Mouse (Mus musculus) MEL (cell line): Measurements from ENCODE around the gene Tnfrsf21. TPM values are rescaled to one million over a fixed set of nuclear protein-coding genes. Genes with fewer than 3 reads are reported as not detected.

Source experiments
- DNase-seq: peaks from one replicate; pipeline ENCODE4 v3.0.0; 2011; ENCODE audit warnings: low read depth, low spot score
- H3K27ac ChIP-seq: 2 replicates; pipeline ENCODE4 v1.5.1; 2012; ENCODE audit warnings: low read depth, mild to moderate bottlenecking, control low read depth, low read length, moderate library complexity; ENCODE audit not compliant: control insufficient read depth
- H3K27me3 ChIP-seq, 2 experiments: fragments of 150-350 bp in 1 of 2; sonication (generic) in 1 of 2; 2 replicates each; pipeline ENCODE4 v1.6.1; 2012; ENCODE audit warnings: low read length in 2 of 2, mild to moderate bottlenecking in 2 of 2, improper control_type of control experiment in 1 of 2, moderate library complexity in 1 of 2; ENCODE audit not compliant: insufficient read depth in 2 of 2, control insufficient read depth in 1 of 2
- H3K36me3 ChIP-seq, 2 experiments: 2 replicates each; pipeline ENCODE4 v1.6.1; 2012 to 2014; ENCODE audit warnings: low read length in 2 of 2, improper control_type of control experiment in 1 of 2, inconsistent platforms in 1 of 2, mild to moderate bottlenecking in 1 of 2; ENCODE audit not compliant: insufficient read depth in 2 of 2, control insufficient read depth in 1 of 2
- H3K4me1 ChIP-seq, 2 experiments: fragments of 150-350 bp in 1 of 2; sonication (generic) in 1 of 2; 2 replicates each; pipeline ENCODE4 v1.6.1; 2012; ENCODE audit warnings: low read length in 2 of 2, improper control_type of control experiment in 1 of 2, mild to moderate bottlenecking in 1 of 2; ENCODE audit not compliant: insufficient read depth in 2 of 2, control insufficient read depth in 1 of 2
- H3K4me3 ChIP-seq, 2 experiments: fragments of 150-350 bp in 1 of 2; sonication (generic) in 1 of 2; 2 replicates each; pipeline ENCODE4 v1.5.1; 2012; ENCODE audit warnings: low read depth in 2 of 2, low read length in 2 of 2, mild to moderate bottlenecking in 2 of 2, moderate library complexity in 2 of 2, control low read depth in 1 of 2, improper control_type of control experiment in 1 of 2; ENCODE audit not compliant: control insufficient read depth in 1 of 2, insufficient read depth in 1 of 2
- H3K79me2 ChIP-seq: 2 replicates; pipeline ENCODE4 v1.6.1; 2012; ENCODE audit warnings: mild to moderate bottlenecking, low read length, moderate library complexity; ENCODE audit not compliant: control insufficient read depth, poor library complexity, insufficient read depth
- H3K9ac ChIP-seq: 2 replicates; pipeline ENCODE4 v1.6.1; 2012; ENCODE audit warnings: low read depth, mild to moderate bottlenecking, control low read depth, low read length, moderate library complexity; ENCODE audit not compliant: control insufficient read depth, poor library complexity, severe bottlenecking
- H3K9me3 ChIP-seq: fragments of 150-350 bp; sonication (generic); replicated peaks from 2 replicates; pipeline ENCODE4 v1.6.1; 2012; ENCODE audit warnings: mild to moderate bottlenecking, low read length, improper control_type of control experiment, moderate library complexity; ENCODE audit not compliant: insufficient read depth
- BHLHE40 ChIP-seq: IDR thresholded peaks from 2 replicates; pipeline ENCODE4 v1.6.1; 2012; ENCODE audit warnings: low read depth, mild to moderate bottlenecking, inconsistent platforms, low read length, improper control_type of control experiment, borderline replicate concordance
- CHD1 ChIP-seq: IDR thresholded peaks from 2 replicates; pipeline ENCODE4 v1.6.1; 2012; ENCODE audit warnings: low read depth, mild to moderate bottlenecking, inconsistent platforms, low read length, improper control_type of control experiment
- CTCF ChIP-seq, 3 experiments: IDR thresholded peaks in 2 of 3; conservative IDR thresholded peaks in 1 of 3; 2 replicates each; pipeline ENCODE4 v1.5.1; 2011 to 2012; ENCODE audit warnings: low read length in 3 of 3, low read depth in 2 of 3, mild to moderate bottlenecking in 2 of 3, improper control_type of control experiment in 1 of 3, inconsistent platforms in 1 of 3, mixed read lengths in 1 of 3, moderate library complexity in 1 of 3; ENCODE audit not compliant: control insufficient read depth in 1 of 3, insufficient read depth in 1 of 3, poor library complexity in 1 of 3, severe bottlenecking in 1 of 3
- E2F4 ChIP-seq: IDR thresholded peaks from 2 replicates; pipeline ENCODE4 v1.6.1; 2011; ENCODE audit warnings: low read depth, low read length, improper control_type of control experiment, borderline replicate concordance
- EP300 ChIP-seq, 2 experiments: IDR thresholded peaks; 2 replicates each; pipeline ENCODE4 v1.6.1; 2011; ENCODE audit warnings: improper control_type of control experiment in 2 of 2, low read length in 2 of 2, low read depth in 1 of 2, mild to moderate bottlenecking in 1 of 2
- GABPA ChIP-seq: IDR thresholded peaks from 2 replicates; pipeline ENCODE4 v1.6.1; 2012; ENCODE audit warnings: low read depth, mild to moderate bottlenecking, inconsistent platforms, low read length, improper control_type of control experiment, moderate library complexity
- HCFC1 ChIP-seq: IDR thresholded peaks from 2 replicates; pipeline ENCODE4 v1.6.1; 2012; ENCODE audit warnings: low read depth, mild to moderate bottlenecking, inconsistent platforms, low read length, improper control_type of control experiment, moderate library complexity
- JUND ChIP-seq: IDR thresholded peaks from 2 replicates; pipeline ENCODE4 v1.6.1; 2011; ENCODE audit warnings: low read depth, mild to moderate bottlenecking, improper control_type of control experiment, low read length
- MAFK ChIP-seq: IDR thresholded peaks from 2 replicates; pipeline ENCODE4 v1.6.1; 2011; ENCODE audit warnings: low read depth, mild to moderate bottlenecking, low read length, improper control_type of control experiment, borderline replicate concordance
- MAX ChIP-seq: IDR thresholded peaks from 2 replicates; pipeline ENCODE4 v1.6.1; 2011; ENCODE audit warnings: low read length, improper control_type of control experiment
- MEF2A ChIP-seq: IDR thresholded peaks from 2 replicates; pipeline ENCODE4 v1.6.1; 2014; ENCODE audit warnings: low read depth, mild to moderate bottlenecking, inconsistent platforms, low read length, improper control_type of control experiment; ENCODE audit not compliant: poor library complexity, insufficient replicate concordance, severe bottlenecking; ENCODE audit errors: extremely low read depth
- MYC ChIP-seq: IDR thresholded peaks from 2 replicates; pipeline ENCODE4 v1.6.1; 2011; ENCODE audit warnings: low read depth, mild to moderate bottlenecking, low read length, improper control_type of control experiment, moderate library complexity
- POLR2A ChIP-seq, 2 experiments: IDR thresholded peaks; 2 replicates each; pipeline ENCODE4 v1.6.1; 2011 to 2012; ENCODE audit warnings: low read length in 2 of 2, mild to moderate bottlenecking in 2 of 2, control low read depth in 1 of 2, improper control_type of control experiment in 1 of 2, low read depth in 1 of 2, moderate library complexity in 1 of 2; ENCODE audit not compliant: control insufficient read depth in 1 of 2, insufficient read depth in 1 of 2, poor library complexity in 1 of 2
- POLR2AphosphoS5 ChIP-seq: IDR thresholded peaks from 2 replicates; pipeline ENCODE4 v1.6.1; 2012; ENCODE audit warnings: low read depth, borderline replicate concordance, mild to moderate bottlenecking, inconsistent platforms, low read length, moderate library complexity, mixed read lengths
- RCOR1 ChIP-seq: IDR thresholded peaks from 2 replicates; pipeline ENCODE4 v1.6.1; 2012; ENCODE audit warnings: low read depth, mild to moderate bottlenecking, inconsistent platforms, low read length, improper control_type of control experiment
- UBTF ChIP-seq: IDR thresholded peaks from 2 replicates; pipeline ENCODE4 v1.6.1; 2012; ENCODE audit warnings: low read depth, mild to moderate bottlenecking, inconsistent platforms, low read length, improper control_type of control experiment, moderate library complexity, borderline replicate concordance; ENCODE audit not compliant: insufficient read depth
- ZMIZ1 ChIP-seq: IDR thresholded peaks from 2 replicates; pipeline ENCODE4 v1.6.1; 2012; ENCODE audit warnings: low read depth, mild to moderate bottlenecking, inconsistent platforms, low read length, improper control_type of control experiment, moderate library complexity
- ZNF384 ChIP-seq: IDR thresholded peaks from 2 replicates; pipeline ENCODE4 v1.6.1; 2012; ENCODE audit warnings: low read depth, mild to moderate bottlenecking, inconsistent platforms, low read length, improper control_type of control experiment
- polyA plus RNA-seq, 2 experiments: library from polyadenylated mRNA; stranded (reverse) in 1 of 2; unstranded in 1 of 2; fragments of >175 nt in 1 of 2; fragments of >200 nt in 1 of 2; gene quantifications; 2 replicates each; pipeline versions ENCODE4 v1.2.1 to v1.2.4; 2012; ENCODE audit warnings: low replicate concordance in 2 of 2, low read depth in 1 of 2; ENCODE audit not compliant: insufficient read length in 2 of 2, insufficient read depth in 1 of 2, missing spikeins in 1 of 2
- total RNA-seq: library from RNA; depleted of rRNA; stranded (reverse); fragments of 300-350 nt; gene quantifications from 2 replicates; pipeline ENCODE4 v1.2.3, GENCODE M21; 2012

The Tnfrsf21 gene
- total and polyA plus RNA-seq, 3 experiments, result not detected

- Histone ChIP-seq H3K27ac (no peak overlapping the region), H3K27me3 (no peaks in the 10 kb centered on the region; a peak in 1 of 4 replicates), H3K9me3 (no peaks in the 10 kb centered on the region), H3K4me3 (no peak overlapping the region), H3K4me1 (no peaks in the 10 kb centered on the region), H3K36me3 (no peaks in the 10 kb centered on the region), H3K79me2 (no peaks in the 10 kb centered on the region), H3K9ac (no peak overlapping the region)
- no peak for TF ChIP-seq POLR2A (IDR thresholded peaks at IDR 0.05; ENCODE audit: control insufficient read depth in 1 of 2, insufficient read depth in 1 of 2, low read depth in 1 of 2, low read length in 2 of 2, poor library complexity in 1 of 2)
- no peak for TF ChIP-seq HCFC1
- TF ChIP-seq UBTF, result no peak
- no peak for TF ChIP-seq ZMIZ1
- no peak for TF ChIP-seq MAX
- TF ChIP-seq EP300 (IDR thresholded peaks at IDR 0.05; ENCODE audit: low read depth in 1 of 2, low read length in 2 of 2), result no peak
- no peak for TF ChIP-seq MAFK
- no peak for TF ChIP-seq CHD1
- TF ChIP-seq GABPA, result no peak
- TF ChIP-seq MYC, result no peak
- TF ChIP-seq MEF2A, result no peak
- no peak for TF ChIP-seq CTCF (IDR thresholded peaks at IDR 0.05 in 2 of 3, conservative IDR thresholded peaks at IDR 0.05 in 1 of 3; ENCODE audit: control insufficient read depth in 1 of 3, insufficient read depth in 1 of 3, low read depth in 2 of 3, low read length in 3 of 3, poor library complexity in 1 of 3, severe bottlenecking in 1 of 3)
- TF ChIP-seq BHLHE40, result no peak
- TF ChIP-seq RCOR1, result no peak
- no peak for TF ChIP-seq ZNF384
- no peak for TF ChIP-seq JUND
- TF ChIP-seq POLR2AphosphoS5, result no peak
- no peak for DNase-seq
Measured at GRCm38 (mm10) chr17:43074391-43074790, 58.0 kb downstream of the Tnfrsf21 start.

DNA sequence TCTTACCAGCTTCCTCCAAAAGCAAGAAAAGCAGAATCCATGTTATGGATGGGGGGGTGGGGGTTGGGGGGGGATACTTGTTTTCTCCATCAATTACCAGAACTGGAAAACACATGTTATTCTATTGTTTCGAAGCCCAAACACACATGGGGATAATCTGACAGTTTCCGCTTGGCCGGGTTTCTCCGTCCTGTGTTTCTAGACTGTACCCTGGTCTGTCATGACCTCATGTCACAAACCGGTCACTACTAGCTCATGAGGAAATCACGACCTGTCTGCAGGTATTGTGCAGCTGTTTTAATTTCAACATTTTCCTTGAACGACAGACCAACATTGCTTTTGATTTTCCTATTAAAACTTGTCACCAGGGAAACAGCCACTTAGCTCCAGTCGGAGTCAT, 58.7 kb downstream of the Tnfrsf21 start:
- no peaks in the 10 kb centered on the region for H3K9me3 ChIP-seq
- DNase-seq, result no peak
- H3K36me3 ChIP-seq, result no peaks in the 10 kb centered on the region
- no peak overlapping the region for H3K9ac ChIP-seq
- no peaks in the 10 kb centered on the region for H3K4me1 ChIP-seq
- no peak overlapping the region for H3K4me3 ChIP-seq
- no peaks in the 10 kb centered on the region; a peak in 1 of 4 replicates for H3K27me3 ChIP-seq
- TF ChIP-seq MYC (no peak), ZMIZ1 (no peak), BHLHE40 (no peak), E2F4 (no peak)
- H3K27ac ChIP-seq, result no peak overlapping the region
- no peaks in the 10 kb centered on the region for H3K79me2 ChIP-seq
